Mouse (Mus musculus) brain, embryonic 14.5 days (tissue): Measurements from ENCODE around the gene Fancc.

Experiments
- CTCF ChIP-seq: fragments of 200-500 bp; IDR thresholded peaks from 2 replicates; pipeline ENCODE4 v1.5.1; 2012; ENCODE audit warnings: inconsistent platforms, mild to moderate bottlenecking, moderate library complexity, borderline replicate concordance; ENCODE audit not compliant: insufficient read depth, insufficient read length; ENCODE audit errors: extremely low read depth
- POLR2A ChIP-seq: fragments of 200-500 bp; IDR thresholded peaks from 2 replicates; pipeline ENCODE4 v1.6.1; 2012; ENCODE audit warnings: mild to moderate bottlenecking, inconsistent platforms, borderline replicate concordance; ENCODE audit not compliant: poor library complexity, insufficient read depth, insufficient read length, severe bottlenecking; ENCODE audit errors: extremely low read depth

DNA sequence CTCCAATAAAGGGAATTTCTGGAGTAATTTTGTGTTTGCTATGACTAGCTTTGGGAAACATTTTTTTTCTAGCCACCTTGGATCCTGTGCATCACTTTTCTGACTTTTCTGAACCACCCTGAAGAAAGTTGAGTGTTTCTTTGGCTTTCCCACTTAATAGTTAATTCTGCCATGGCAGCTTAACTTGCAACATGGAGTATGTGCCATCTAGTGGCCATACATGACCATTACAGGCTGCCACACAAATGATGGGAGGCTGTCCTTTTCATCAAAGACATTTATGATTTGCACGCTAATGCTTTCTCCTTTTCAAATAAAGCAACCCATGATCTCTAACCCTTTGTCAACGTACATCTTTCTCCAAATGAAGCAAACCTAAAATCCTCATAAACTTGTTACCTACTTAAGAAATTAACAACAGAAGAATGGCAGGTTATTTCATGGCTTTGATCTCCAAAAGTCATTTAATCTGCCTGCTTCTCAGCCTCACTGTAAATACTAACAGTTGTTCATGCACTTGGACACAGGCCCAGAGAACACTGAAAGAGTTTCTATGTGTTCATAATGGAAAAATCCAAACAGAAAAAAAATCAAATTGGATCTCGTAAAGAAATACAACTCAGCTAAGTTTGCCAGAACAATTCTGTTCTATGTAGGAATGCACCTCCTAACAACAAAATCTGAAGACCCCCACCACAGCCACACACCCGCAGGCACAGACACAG, 164.3 kb downstream of the Fancc start:
- no peak for TF ChIP-seq POLR2A
- TF ChIP-seq CTCF = peak; percentile 82; the same call in 1 of the 2 replicates
